Mouse (Mus musculus) ES-Bruce4 (cell line): ENCODE measurements around the gene Atxn7l1.

Experiments used
- CTCF ChIP-seq: IDR thresholded peaks from one replicate; pipeline ENCODE4 v1.8.1; 2011; ENCODE audit warnings: low read depth, low read length
- EP300 ChIP-seq: IDR thresholded peaks from 2 replicates; pipeline ENCODE4 v1.6.1; 2011; ENCODE audit warnings: low read depth, low read length; ENCODE audit not compliant: insufficient read depth
- POLR2A ChIP-seq: IDR thresholded peaks from one replicate; pipeline ENCODE4 v1.8.1; 2011; ENCODE audit warnings: low read length; ENCODE audit not compliant: insufficient read depth

- TF ChIP-seq CTCF (no peak), POLR2A (no peak), EP300 (no peak)
These were observed 212.5 kb downstream of the Atxn7l1 start for GRCm38 (mm10) chr12:33359878-33360482.
